In the genomic region with DNA sequence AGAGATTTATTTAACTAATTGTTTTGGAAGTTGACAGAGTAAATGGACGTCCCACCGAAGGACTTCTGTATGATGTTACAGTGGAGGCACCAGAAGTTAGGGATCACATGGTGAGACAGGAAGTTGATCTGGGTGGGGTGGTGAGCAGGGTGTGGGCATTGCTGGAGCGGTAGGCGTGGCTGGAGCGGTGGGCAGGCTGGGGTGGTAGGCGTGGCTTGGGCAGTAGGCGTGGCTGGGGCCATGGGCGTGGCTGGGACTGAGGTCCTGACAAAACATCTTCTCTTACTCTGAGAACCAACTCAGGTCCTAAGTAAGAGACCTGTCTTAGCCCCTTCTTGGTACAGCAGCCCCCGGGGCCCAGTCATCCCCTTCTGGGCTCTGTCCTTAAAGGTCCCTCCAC, we compare ENCODE assay signal across 19 mouse cellular contexts.
A peak's percentile ranks its signal among the peaks of the same experiment; 100 is the strongest.
DNase-seq lines count a peak whose midpoint lies in the region; ATAC-seq lines count a peak whose summit lies in the region.
"Had no signal": no experiment of that assay in that cellular context is flagged by ENCODE, and none has a peak within 500 bp of the region (broad histone marks: within the 10 kb centered on the region; RNA-seq: fewer than 3 reads in every experiment).

No protein-coding gene starts in this region.

- DNase-seq in liver, embryonic 11.5 days (ENCODE audit: low spot score) = no peak
- peak; percentile 54 for DNase-seq in testis, postnatal 10 days (ENCODE audit: low spot score)
- DNase-seq in testis, postnatal 14 days (ENCODE audit: low spot score) = no peak
- peak; percentile 12 for DNase-seq in c-Kit-positive CD71-positive TER-119-positive erythroid progenitor cells, embryonic 14.5 days (ENCODE audit: low spot score)
- no peak for DNase-seq in spleen, adult 12 weeks (ENCODE audit: low spot score)
- DNase-seq: adrenal gland, postnatal 14 days; cerebellum, adult 2 months; cerebellum, postnatal 10 days; gastrocnemius, postnatal 36 days; heart, adult 11 months; heart, postnatal 10 days; heart, postnatal 4 days had no signal

- H3K36me3 ChIP-seq in liver, embryonic 12.5 days = no peaks in the 10 kb centered on the region
- H3K36me3 ChIP-seq in liver, embryonic 11.5 days (ENCODE audit: control insufficient read depth, insufficient read depth, low read length) = no peaks in the 10 kb centered on the region
- no peaks in the 10 kb centered on the region for H3K36me3 ChIP-seq in heart, embryonic 12.5 days
- H3K36me3 ChIP-seq: embryonic facial prominence, embryonic 12.5 days; forebrain, embryonic 15.5 days; hindbrain, embryonic 12.5 days had no signal

- no peak overlapping the region for H3K4me3 ChIP-seq in liver, embryonic 12.5 days
- H3K4me3 ChIP-seq in liver, embryonic 11.5 days (ENCODE audit: low read depth, low read length) = no peak overlapping the region
- H3K4me3 ChIP-seq in heart, embryonic 12.5 days = no peak overlapping the region
- H3K4me3 ChIP-seq: embryonic facial prominence, embryonic 12.5 days; forebrain, embryonic 15.5 days; hindbrain, embryonic 12.5 days had no signal

- peak; percentile 49 for ATAC-seq in liver, embryonic 12.5 days
- ATAC-seq in liver, embryonic 11.5 days (replicated peaks; ENCODE audit: low FRiP score) = no peak; the same call in 1 of the 2 replicates
- no peak for ATAC-seq in heart, embryonic 12.5 days (ENCODE audit: insufficient number of reproducible peaks, low FRiP score)
- ATAC-seq: activated CD4-positive, CD25-positive, alpha-beta regulatory T cell, adult 4 months; forebrain, embryonic 15.5 days; hindbrain, postnatal 0 days had no signal

- H3K4me1 ChIP-seq in liver, embryonic 12.5 days = no peaks in the 10 kb centered on the region
- H3K4me1 ChIP-seq in liver, embryonic 11.5 days (replicated peaks; ENCODE audit: control insufficient read depth, insufficient read depth, low read length) = no peaks in the 10 kb centered on the region
- no peaks in the 10 kb centered on the region for H3K4me1 ChIP-seq in heart, embryonic 12.5 days (replicated peaks)
- H3K4me1 ChIP-seq: embryonic facial prominence, embryonic 12.5 days; forebrain, embryonic 15.5 days; hindbrain, embryonic 12.5 days had no signal

- no peaks in the 10 kb centered on the region for H3K27me3 ChIP-seq in liver, embryonic 12.5 days (replicated peaks)
- H3K27me3 ChIP-seq in liver, embryonic 11.5 days (replicated peaks; ENCODE audit: control insufficient read depth, insufficient read depth, low read length) = no peaks in the 10 kb centered on the region
- no peaks in the 10 kb centered on the region for H3K27me3 ChIP-seq in heart, embryonic 12.5 days (replicated peaks)
- H3K27me3 ChIP-seq: embryonic facial prominence, embryonic 12.5 days; forebrain, embryonic 15.5 days; hindbrain, embryonic 12.5 days had no signal

- no peak overlapping the region for H3K27ac ChIP-seq in liver, embryonic 12.5 days
- no peak overlapping the region for H3K27ac ChIP-seq in liver, embryonic 11.5 days (ENCODE audit: low read depth, low read length)
- H3K27ac ChIP-seq in heart, embryonic 12.5 days (ENCODE audit: poor library complexity, severe bottlenecking) = no peak overlapping the region
- H3K27ac ChIP-seq: embryonic facial prominence, embryonic 12.5 days; forebrain, embryonic 15.5 days; hindbrain, embryonic 12.5 days; hindbrain, postnatal 0 days had no signal

- 0 out of 2 replicates have a peak, but pooled peaks cover 17% of the 10 kb centered on the region for H3K9me3 ChIP-seq in liver, embryonic 12.5 days (replicated peaks)
- peaks cover 2% of the 10 kb centered on the region; the same call in 1 of the 2 replicates for H3K9me3 ChIP-seq in liver, embryonic 11.5 days (ENCODE audit: control insufficient read depth, low read length)
- peaks cover 20% of the 10 kb centered on the region for H3K9me3 ChIP-seq in heart, embryonic 12.5 days (replicated peaks)
- H3K9me3 ChIP-seq: embryonic facial prominence, embryonic 12.5 days; forebrain, embryonic 15.5 days; hindbrain, embryonic 12.5 days had no signal

- no peak overlapping the region for H3K4me2 ChIP-seq in liver, embryonic 12.5 days
- H3K4me2 ChIP-seq in liver, embryonic 11.5 days = no peak overlapping the region
- H3K4me2 ChIP-seq in heart, embryonic 12.5 days = no peak overlapping the region
- H3K4me2 ChIP-seq: embryonic facial prominence, embryonic 12.5 days; forebrain, embryonic 15.5 days; hindbrain, embryonic 12.5 days had no signal

- H3K9ac ChIP-seq in liver, embryonic 12.5 days = no peak overlapping the region
- no peak overlapping the region for H3K9ac ChIP-seq in liver, embryonic 11.5 days (ENCODE audit: low read depth, low read length)
- H3K9ac ChIP-seq in heart, embryonic 12.5 days = no peak overlapping the region
- H3K9ac ChIP-seq: embryonic facial prominence, embryonic 12.5 days; forebrain, embryonic 15.5 days; hindbrain, embryonic 12.5 days had no signal

- 68% methylated on average over 9 of the region's 9 CpGs for WGBS in liver, embryonic 12.5 days (ENCODE audit: insufficient replicate concordance)
- 89% methylated on average over 9 of the region's 9 CpGs for WGBS in liver, embryonic 11.5 days
- 87% methylated on average over 9 of the region's 9 CpGs for WGBS in heart, embryonic 12.5 days

Comparison
In these comparisons a context has a peak if more than half of its experiments do, and no peak if none do; other contexts are left out.
1. DNase-seq: peak in testis, postnatal 10 days (single experiment) and c-Kit-positive CD71-positive TER-119-positive erythroid progenitor cells, embryonic 14.5 days (single experiment); none in liver, embryonic 11.5 days (single experiment), testis, postnatal 14 days (single experiment) and spleen, adult 12 weeks (single experiment).